Mouse (Mus musculus) left cerebral cortex, adult 2 months (tissue): ENCODE measurements around the gene Pdcd2l. TPM values are rescaled to one million over a fixed set of nuclear protein-coding genes. Genes with fewer than 3 reads are reported as not detected.

ENCODE experiments used
- DNase-seq, 2 experiments: peaks; one replicate each; pipeline ENCODE4 v3.0.0; 2021 to 2022; ENCODE audit warnings: low spot score in 2 of 2, mixed read lengths in 1 of 2; ENCODE audit errors: extremely low spot score in 1 of 2
- H3K27ac ChIP-seq: fragments of 200-600 bp; 2 replicates; pipeline ENCODE4 v1.8.1; 2022
- H3K4me3 ChIP-seq: fragments of 200-600 bp; 2 replicates; pipeline ENCODE4 v1.8.1; 2022
- CTCF ChIP-seq: fragments of 200-600 bp; IDR thresholded peaks from 2 replicates; pipeline ENCODE4 v1.8.1; 2022; ENCODE audit warnings: antibody characterized with exemption, mild to moderate bottlenecking, moderate library complexity
- intact Hi-C: fragments of 180-260 bp; cut with DNase I; formaldehyde crosslinking; loops from one replicate; pipeline ENCODE4 v1.15.1; 2025
- total RNA-seq, 2 experiments: library from RNA; stranded (reverse); gene quantifications; 2 replicates each; pipeline ENCODE4 v1.2.3; 2021

Gene Pdcd2l
- total RNA-seq, 2 experiments from 2014 or later: 23.8 to 26.9 TPM

DNA sequence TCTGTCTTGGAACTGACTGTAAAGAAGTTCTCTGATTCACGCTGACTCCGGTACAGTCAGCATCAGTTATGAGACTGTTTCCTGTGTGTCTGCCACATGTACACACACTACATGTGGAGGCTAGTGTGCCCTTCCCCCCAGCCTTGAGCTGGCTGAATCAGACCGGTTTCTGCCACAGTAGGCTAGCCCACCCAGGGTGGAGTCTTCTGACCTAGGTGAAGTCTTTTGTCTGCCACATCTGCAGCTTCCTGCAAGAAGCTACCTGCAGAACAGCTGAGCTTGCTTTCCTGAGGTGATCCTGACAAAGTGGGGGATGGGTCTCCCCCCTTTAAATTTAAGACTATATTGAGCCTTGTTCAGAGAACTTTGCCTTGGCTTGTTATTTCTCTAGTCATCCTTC is 27.0 kb downstream of the Pdcd2l start, which contains the start of gene Uba2:
Uba2 (minus strand) TSS at position 146 of the 400 bp plus-strand sequence.
- peak within 1 kb of the TSS; percentile 82 for H3K27ac ChIP-seq
- intact Hi-C loops: loop anchor here (2.0 kb wide), 1 partner anchor 27 kb away; the partner anchor contains the start of gene Pdcd2l
- no peak for DNase-seq
- H3K4me3 ChIP-seq: peak within 1 kb of the TSS; percentile 75
- TF ChIP-seq CTCF: no peak

DNA sequence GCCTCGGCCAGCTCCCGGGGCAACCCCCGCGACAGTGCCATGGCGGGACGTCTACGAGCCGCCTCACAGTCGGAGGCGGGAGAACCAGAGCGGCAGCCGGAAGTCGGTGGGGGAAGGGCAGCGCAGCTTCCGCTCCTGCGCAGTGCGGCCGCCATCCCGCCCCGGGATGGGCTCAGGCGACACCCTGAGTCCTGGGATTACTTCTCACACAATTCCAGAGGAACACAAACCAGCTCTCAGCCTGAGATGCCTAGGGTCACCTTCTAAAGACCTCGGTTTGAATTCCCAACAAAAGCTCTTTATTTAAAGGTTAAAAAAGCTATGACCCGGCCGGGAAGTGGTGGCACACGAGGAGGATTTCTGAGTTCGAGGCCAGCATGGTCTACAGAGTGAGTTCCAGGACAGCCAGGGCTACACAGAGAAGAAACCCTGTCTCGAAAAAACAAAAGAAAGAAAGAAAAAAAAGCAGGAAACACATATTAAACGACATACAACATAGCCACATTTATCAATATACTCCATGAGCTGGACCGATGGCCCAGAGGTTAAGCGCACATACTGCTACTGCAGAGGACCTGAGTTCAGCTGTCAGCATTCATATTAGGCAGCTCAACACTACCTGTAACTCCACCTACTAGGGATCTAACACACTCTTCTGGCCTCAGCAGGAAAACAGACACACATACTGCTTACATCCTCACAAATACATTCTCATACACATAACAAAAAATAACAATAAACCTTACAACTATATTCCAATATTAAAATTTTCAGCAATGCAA is 27.8 kb downstream of the Pdcd2l start:
- no peak; the same call in 1 of the 2 replicates for TF ChIP-seq CTCF
- peak; percentile 93 to 94 for DNase-seq
- Histone ChIP-seq H3K4me3 (peak overlapping the region; percentile 75), H3K27ac (peak overlapping the region; percentile 82)
- intact Hi-C loops: loop anchor here (2.0 kb wide), 1 partner anchor 28 kb away; the partner anchor contains the start of gene Pdcd2l

DNA sequence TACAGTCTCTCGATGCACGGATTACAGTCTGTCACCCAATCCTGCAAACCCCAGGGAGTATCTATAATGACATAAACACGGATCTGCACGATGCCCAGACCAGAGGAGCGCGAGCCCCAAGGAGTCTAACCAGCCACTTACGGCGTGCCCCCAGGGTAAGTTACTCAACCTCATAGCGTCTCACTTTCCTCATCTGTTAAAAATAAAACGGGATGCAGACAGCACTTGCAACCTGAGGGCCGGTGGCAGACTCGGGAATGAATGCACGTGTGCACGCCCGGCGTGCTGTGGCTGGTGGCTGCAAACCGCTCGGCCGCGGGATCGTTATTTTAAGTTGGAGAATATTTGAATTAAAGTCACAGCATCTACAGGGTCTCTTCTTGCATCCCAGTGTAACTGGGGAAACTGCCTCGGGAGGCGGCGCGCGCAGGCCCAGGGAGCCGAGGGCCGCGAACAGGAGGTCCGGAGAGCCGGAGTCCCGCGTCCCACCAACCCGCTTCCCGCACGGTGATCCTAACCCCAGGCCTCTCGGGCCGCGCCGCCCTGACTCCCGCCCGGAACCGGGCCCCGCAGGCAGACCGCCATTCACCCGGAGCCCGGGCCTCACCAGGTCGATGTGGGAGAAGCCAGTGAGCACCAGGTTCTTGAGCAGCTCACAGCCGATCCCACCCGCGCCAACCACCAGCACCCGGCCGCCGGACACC is 28.5 kb downstream of the Pdcd2l start:
- no peak for TF ChIP-seq CTCF
- intact Hi-C loops: loop anchor here (2.0 kb wide), 1 partner anchor 29 kb away; the partner anchor contains the start of gene Pdcd2l
- DNase-seq: no peak

DNA sequence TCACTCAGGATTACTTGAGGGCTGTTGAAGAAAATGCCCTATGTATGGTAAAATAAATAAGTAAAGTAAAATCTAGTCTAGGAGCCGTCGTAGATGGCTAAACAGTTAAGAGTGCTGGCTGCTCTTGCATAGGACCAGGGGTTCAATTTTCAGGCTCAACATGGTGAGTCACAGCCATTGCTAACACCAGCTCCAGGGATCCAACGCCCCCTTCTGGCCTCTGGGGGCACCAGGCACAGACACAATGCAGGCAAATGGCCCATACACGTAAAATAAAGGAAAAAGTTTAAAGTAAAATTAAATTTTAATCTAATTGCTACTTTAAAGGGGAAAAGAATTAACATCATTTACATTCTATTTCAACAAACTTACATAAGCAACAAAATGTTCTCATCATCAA is 29.6 kb downstream of the Pdcd2l start:
- H3K4me3 ChIP-seq: peak overlapping the region; percentile 75
- DNase-seq: no peak
- intact Hi-C loops: no loop called here
- no peak overlapping the region for H3K27ac ChIP-seq
- peak; percentile 44 for TF ChIP-seq CTCF

More for the DNA sequence above, 28.5 kb downstream of the Pdcd2l start:
- peak overlapping the region; percentile 75 for H3K4me3 ChIP-seq
- H3K27ac ChIP-seq: peak overlapping the region; percentile 82

DNA sequence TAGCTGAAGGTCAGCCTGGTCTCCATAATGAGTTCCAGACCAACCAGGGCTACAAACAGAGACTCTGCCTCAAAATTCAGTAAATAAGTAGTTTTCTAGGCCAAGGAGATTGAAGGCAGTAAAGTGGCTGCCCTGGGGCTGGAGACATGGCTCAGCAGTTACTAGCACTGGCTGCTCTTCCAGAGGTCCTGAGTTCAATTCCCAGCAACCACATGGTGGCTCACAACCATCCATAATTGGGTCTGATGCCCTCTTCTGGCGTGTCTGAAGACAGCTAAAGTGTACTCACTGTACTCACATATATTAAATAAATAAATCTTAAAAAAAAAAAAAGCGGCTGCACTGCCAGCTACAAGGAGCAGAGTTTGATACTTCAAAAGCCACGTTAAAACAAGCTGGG is 30.5 kb downstream of the Pdcd2l start:
- Histone ChIP-seq H3K27ac (no peak overlapping the region), H3K4me3 (no peak overlapping the region)
- intact Hi-C loops: no loop called here
- TF ChIP-seq CTCF: no peak
- no peak for DNase-seq

DNA sequence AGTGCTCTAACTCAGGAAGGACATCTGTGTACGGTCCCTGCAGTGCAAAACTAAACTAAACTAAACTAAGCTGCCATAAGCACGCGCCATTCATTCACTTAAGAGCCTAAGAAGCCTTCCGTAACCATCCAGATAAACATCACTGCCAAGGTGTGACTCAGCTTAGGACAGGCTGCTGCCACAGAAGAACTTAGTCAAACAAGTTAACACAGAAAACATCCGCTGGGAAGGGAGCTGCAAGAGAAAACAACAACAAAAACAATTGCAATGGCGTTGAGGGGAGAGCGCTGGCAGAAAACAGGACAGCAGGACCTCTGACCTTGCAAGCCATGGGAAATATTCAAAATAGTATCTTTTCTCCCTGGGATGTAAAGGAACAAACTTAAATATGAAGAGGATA is 31.8 kb downstream of the Pdcd2l start:
- DNase-seq: no peak
- Histone ChIP-seq H3K4me3 (no peak overlapping the region), H3K27ac (no peak overlapping the region)
- no peak for TF ChIP-seq CTCF
- intact Hi-C loops: no loop called here

DNA sequence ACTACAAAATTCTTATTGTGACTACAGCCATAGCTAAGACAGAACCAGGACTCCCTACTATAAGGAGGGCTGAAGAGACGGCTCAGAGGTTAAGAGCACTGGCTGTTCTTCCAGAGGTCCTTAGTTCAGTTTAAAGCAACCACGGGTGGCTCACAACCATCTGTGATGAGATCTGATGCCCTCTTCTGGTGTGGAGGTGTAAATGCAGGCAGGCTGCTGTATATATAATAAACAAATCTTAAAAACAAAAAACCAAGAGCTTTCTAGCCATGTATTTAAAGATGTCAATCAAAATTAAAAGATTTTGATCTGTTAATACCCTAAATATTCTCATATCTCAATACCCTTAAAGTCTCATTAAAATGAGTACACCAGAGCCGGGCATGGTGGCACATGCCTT is 37.3 kb downstream of the Pdcd2l start:
- intact Hi-C loops: no loop called here
- TF ChIP-seq CTCF: peak; percentile 39
- Histone ChIP-seq H3K27ac (no peak overlapping the region), H3K4me3 (no peak overlapping the region)
- no peak for DNase-seq

DNA sequence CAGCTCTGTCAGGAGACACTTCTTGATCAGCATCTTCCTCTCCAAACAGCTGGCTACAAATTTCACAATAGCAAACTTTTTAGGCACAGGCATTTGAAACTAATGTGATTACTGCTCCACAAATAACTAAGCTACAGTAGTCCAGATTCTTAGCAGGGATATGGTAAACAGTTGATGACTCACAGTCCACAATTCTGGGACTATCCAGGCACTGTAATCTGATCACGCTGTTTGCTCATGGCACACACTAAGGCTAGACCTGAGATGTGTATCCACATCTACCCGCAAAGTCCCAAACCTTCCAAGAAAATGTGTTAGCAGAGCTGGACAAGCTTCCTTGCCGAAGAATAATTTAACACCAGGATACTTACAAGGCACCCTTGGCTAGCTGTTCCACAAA is 38.5 kb downstream of the Pdcd2l start:
- intact Hi-C loops: no loop called here
- no peak for TF ChIP-seq CTCF
- H3K4me3 ChIP-seq: no peak overlapping the region
- H3K27ac ChIP-seq: no peak overlapping the region
- no peak for DNase-seq

DNA sequence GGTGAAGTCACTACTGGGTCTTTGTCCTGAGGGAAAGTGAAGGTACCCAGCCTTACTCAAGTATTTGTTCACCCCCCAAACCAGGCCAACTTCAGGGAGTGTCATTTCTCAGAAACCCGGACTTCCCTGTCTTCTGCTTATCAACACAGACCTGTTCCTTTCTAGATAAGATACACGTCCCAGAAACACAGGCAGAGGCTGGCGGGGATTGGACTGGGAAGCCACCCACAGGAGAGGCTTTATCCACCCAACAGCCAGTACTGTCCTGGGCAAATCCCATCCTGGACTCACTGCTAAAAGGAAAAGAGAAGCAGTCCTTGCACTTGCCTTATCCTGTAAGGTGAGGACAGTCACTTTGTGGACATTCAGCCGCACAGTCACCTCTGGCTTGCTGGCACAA is 49.3 kb downstream of the Pdcd2l start:
- intact Hi-C loops: no loop called here
- no peak overlapping the region for H3K4me3 ChIP-seq
- H3K27ac ChIP-seq: no peak overlapping the region
- TF ChIP-seq CTCF: no peak
- no peak for DNase-seq

DNA sequence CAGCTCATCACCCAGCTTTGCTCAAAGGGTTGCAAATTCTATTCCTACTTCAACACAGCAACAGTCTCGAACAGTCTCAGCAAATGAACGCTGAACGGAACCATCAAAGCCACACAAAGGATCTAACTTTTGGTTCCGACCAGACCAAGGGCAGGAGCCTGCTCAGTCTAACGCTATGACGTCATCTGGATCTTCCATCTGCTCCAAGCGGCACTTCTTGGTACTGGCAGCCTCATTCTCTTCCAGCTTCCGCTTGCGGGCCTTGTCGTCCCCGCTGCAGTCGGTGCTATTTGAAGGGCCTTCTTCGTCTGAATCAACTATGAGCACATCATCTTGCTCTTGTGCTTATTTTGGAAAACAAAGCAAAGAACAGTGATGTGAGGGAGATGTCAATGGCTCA is 55.3 kb downstream of the Pdcd2l start:
- TF ChIP-seq CTCF: peak; percentile 26
- intact Hi-C loops: no loop called here
- Histone ChIP-seq H3K4me3 (no peak overlapping the region), H3K27ac (0 out of 2 replicates have a peak overlapping the region, but pooled peaks have one; percentile 28)
- DNase-seq: peak in 1 of 2 experiments; percentile 35

DNA sequence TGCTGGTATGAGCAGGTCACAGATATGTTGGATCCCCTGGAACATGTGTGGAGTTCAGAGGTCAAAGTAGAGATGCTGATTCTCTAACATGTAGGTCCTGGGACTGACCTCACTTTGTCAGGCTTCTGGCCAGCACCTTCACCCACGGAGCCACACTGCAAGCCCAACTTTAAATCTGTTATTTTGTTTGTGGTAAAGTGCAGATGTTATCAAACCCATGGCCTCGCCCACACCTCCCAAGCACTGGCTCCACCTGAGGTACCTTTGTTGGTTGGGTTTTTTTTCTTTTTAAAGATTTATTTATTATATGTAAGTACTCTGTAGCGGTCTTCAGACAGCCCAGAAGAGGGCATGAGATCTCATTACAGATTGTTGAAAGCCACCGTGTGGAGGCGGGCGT is 57.0 kb downstream of the Pdcd2l start:
- no peak overlapping the region for H3K4me3 ChIP-seq
- no peak for TF ChIP-seq CTCF
- intact Hi-C loops: no loop called here
- DNase-seq: no peak
- no peak overlapping the region for H3K27ac ChIP-seq

Other genes with a start within 250 kb of the Pdcd2l start
- gene Scgb2b27, start 182.7 kb downstream of the Pdcd2l start, total RNA-seq: not detected
- gene Scgb1b27, start 175.2 kb downstream of the Pdcd2l start, total RNA-seq: not detected
- not detected for gene Scgb1b30, start 101.2 kb downstream of the Pdcd2l start, total RNA-seq
- 10 to 100 TPM in 1 of 2 experiments, 1 to 10 TPM in 1; 9.8 to 11.7 TPM for gene Wtip, start 63.4 kb downstream of the Pdcd2l start, total RNA-seq
- 10 to 100 TPM; 89.2 to 93.5 TPM for gene Uba2, start 27.1 kb downstream of the Pdcd2l start, total RNA-seq
- gene Gpi1, start 33.7 kb upstream of the Pdcd2l start, total RNA-seq: 100 to 1,000 TPM; 642 to 716 TPM
- not detected for gene Gm6096, start 54.4 kb upstream of the Pdcd2l start, total RNA-seq
- gene 4931406P16Rik, start 116.9 kb upstream of the Pdcd2l start, total RNA-seq: 10 to 100 TPM; 40.7 to 42.8 TPM
- 10 to 100 TPM; 78.4 to 92.0 TPM for gene Lsm14a, start 196.7 kb upstream of the Pdcd2l start, total RNA-seq